Mouse (Mus musculus) heart, adult 8-10 months (tissue): ENCODE measurements around the gene Rhcg. TPM values are rescaled to one million over a fixed set of nuclear protein-coding genes. Genes with fewer than 3 reads are reported as not detected.

Experiments
- DNase-seq: peaks from one replicate; pipeline ENCODE4 v3.0.0; 2022; ENCODE audit warnings: low spot score
- total RNA-seq, 4 experiments: library from RNA; stranded (reverse); gene quantifications; 2 replicates each; pipeline ENCODE4 v1.2.4; 2022

Gene Rhcg
- total RNA-seq, 4 experiments from 2014 or later, result not detected

DNA sequence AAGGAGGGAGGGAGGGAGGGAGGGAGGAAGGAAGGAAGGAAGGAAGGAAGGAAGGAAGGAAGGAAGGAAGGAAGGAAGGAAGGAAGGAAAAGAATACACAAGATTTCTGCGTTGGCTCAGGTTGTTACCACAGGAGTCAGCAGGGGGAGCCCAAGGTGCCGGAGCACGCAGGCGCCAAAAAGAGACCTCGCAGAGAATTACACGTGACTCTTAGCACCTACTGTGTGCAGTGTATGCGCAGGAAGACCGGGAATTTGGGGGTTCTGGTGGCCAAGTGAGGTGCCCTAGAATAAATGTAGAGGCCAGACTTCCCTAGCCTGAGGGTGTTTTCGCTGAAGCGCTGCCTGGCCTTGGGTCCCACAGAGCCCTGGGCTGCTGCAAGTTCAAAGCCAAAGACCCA lies 64.8 kb downstream of the Rhcg start:
- no peak for DNase-seq

DNA sequence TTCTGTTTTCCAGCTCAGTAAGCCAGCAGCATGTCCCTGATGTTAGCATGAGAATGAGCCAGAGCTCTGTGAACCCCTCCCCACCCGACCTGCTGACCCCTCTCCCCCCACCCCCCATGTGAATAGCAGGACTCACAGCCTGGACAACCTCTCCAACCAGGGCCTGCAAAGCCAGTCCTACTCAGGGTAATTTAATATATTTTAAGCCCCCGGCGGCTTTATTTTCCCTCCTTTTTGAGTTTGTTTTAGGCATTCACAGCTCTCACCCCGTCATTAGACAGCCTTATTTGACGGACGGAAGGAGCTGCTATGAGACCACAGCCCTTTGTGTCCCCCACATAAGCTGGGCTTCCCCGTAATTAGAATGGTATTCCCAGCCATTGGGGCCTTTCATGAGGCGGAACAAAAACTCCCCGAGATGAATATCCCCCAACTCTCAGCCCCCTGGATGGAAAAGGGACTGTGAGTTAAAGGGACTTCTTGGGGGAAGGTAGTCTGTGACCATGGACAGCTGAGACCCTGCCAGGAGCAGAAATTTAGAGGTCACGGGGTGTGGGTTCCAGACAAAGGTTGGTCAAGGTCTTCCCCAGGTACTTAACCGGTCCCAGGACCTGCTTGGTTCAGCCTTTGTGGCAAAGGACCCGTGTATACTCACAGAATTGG lies 68.4 kb downstream of the Rhcg start:
- no peak for DNase-seq

GRCm38 (mm10) chr7:79547092-79547491 lies 70.4 kb downstream of the Rhcg start:
- DNase-seq, result peak; percentile 49

GRCm38 (mm10) chr7:79545066-79545400 lies 72.4 kb downstream of the Rhcg start:
- no peak for DNase-seq

GRCm38 (mm10) chr7:79544281-79545065 lies 73.0 kb downstream of the Rhcg start:
- no peak for DNase-seq

Other genes with a start within 250 kb of the Rhcg start
- gene Rlbp1, start 230.6 kb downstream of the Rhcg start, total RNA-seq, result not detected
- under 1 TPM; 0.09 to 0.34 (median 0.25) TPM for gene Fanci, start 225.7 kb downstream of the Rhcg start, total RNA-seq
- gene Polg, start 151.3 kb downstream of the Rhcg start, total RNA-seq, result 10 to 100 TPM; 65.9 to 72.3 (median 69.9) TPM
- gene Ticrr, start 42.5 kb upstream of the Rhcg start, total RNA-seq, result under 1 TPM in 1 of 4 experiments, not detected in 3; 0.14 TPM
- 1 to 10 TPM; 1.2 to 1.4 (median 1.2) TPM for gene Kif7, start 98.1 kb upstream of the Rhcg start, total RNA-seq
- 1 to 10 TPM; 4.4 to 5.6 (median 5.0) TPM for gene Plin1, start 115.2 kb upstream of the Rhcg start, total RNA-seq
- gene Pex11a, start 125.5 kb upstream of the Rhcg start, total RNA-seq, result 10 to 100 TPM; 15.7 to 29.2 (median 22.4) TPM
- gene Wdr93, start 125.5 kb upstream of the Rhcg start, total RNA-seq, result not detected
- not detected for gene Mesp1, start 176.1 kb upstream of the Rhcg start, total RNA-seq
- under 1 TPM in 3 of 4 experiments, not detected in 1; 0.22 to 0.23 (median 0.22) TPM for gene Mesp2, start 193.1 kb upstream of the Rhcg start, total RNA-seq
- 10 to 100 TPM in 3 of 4 experiments, 1 to 10 TPM in 1; 9.2 to 16.4 (median 10.3) TPM for gene Anpep, start 243.4 kb upstream of the Rhcg start, total RNA-seq